Mouse (Mus musculus): ENCODE measurements around the gene Clec9a. TPM values are rescaled to one million over a fixed set of nuclear protein-coding genes. Genes with fewer than 3 reads are reported as not detected.

Clec9a gene
- total and polyA plus RNA-seq, 3 experiments, result not detected

DNA sequence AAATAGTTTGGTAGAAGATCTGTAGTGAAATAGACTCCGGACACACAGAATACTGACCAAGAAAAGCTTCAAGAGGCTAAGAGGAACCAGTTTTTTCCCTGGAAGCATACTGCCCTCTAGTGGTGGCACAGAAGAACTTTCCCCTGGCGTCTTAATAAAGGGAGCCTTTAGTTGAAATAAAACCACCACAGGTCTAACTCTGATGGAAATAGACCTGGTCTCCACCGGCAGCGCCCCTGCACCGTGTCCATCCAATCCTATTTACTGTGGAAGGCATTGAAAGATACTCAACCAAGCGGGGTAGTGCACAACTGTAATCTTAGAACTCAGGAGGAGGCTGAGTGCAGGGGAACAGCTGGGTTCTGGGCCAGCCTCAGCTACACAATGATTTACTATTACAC lies 42.7 kb upstream of the Clec9a start (continued):
- no peak for TF ChIP-seq TBP (IDR thresholded peaks at IDR 0.05; ENCODE audit: low read depth, low read length)
- no peak for TF ChIP-seq ETS1 (IDR thresholded peaks at IDR 0.05; ENCODE audit: low read depth, low read length)
- TF ChIP-seq MXI1 (IDR thresholded peaks at IDR 0.05; ENCODE audit: low read depth, low read length), result no peak
- TF ChIP-seq HCFC1 (IDR thresholded peaks at IDR 0.05; ENCODE audit: low read depth, low read length), result no peak
- no peak for TF ChIP-seq TCF12 (IDR thresholded peaks at IDR 0.05; ENCODE audit: low read depth, low read length)
- TF ChIP-seq ZKSCAN1 (IDR thresholded peaks at IDR 0.05; ENCODE audit: low read depth, low read length), result no peak
- no peak for TF ChIP-seq NRF1 (IDR thresholded peaks at IDR 0.05; ENCODE audit: insufficient read depth, low read depth, low read length, poor library complexity, severe bottlenecking)
- no peak for TF ChIP-seq JUND (IDR thresholded peaks at IDR 0.05; ENCODE audit: low read depth, low read length)
- TF ChIP-seq E2F4 (IDR thresholded peaks at IDR 0.05; ENCODE audit: borderline replicate concordance, low read depth, low read length), result no peak

DNA sequence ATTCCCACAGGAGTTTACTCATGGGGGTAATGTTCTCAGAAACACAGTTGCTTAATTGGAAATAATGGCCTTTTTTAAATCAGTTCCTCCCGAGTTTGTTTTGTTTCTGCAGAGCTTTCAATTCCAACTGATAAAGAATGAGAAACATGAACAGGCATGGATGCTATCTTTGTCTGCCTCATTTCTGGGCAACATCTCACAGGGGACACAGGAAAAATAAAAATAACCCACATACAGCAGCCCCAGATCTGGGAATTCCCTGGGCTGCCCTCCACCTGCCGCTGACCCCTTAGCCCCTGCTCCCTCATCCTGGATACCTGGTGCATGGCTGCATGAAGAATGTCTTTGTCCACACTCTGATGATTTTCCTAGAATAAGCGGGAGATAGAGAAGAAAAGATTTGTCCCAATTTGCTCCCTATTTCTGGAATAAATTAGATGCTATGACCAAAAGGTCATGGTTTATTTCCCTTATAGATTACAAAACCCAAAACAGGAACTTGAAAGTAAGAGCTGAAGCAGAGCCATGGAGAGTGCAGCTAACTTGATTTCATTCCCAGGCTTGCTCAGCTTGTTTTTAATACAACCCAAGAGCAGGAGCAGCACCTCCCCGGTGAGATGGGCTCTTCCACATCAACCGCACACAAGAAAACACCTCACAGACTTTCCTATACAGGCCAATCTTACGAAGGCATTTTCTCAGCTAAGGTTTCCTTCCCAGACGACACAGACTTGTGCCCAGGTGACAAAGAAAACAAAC lies 39.1 kb upstream of the Clec9a start:
- H3K27ac ChIP-seq (ENCODE audit: control insufficient read depth, low read depth, low read length), result no peak overlapping the region
- no peaks in the 10 kb centered on the region for H3K36me3 ChIP-seq (ENCODE audit: control insufficient read depth in 1 of 2, insufficient read depth in 2 of 2, low read length in 2 of 2)
- no peaks in the 10 kb centered on the region for H3K79me2 ChIP-seq (ENCODE audit: control insufficient read depth, insufficient read depth, low read length, poor library complexity)
- peaks cover 0 to 5% of the 10 kb centered on the region in 2 experiments; a peak in 3 of 4 replicates for H3K27me3 ChIP-seq (ENCODE audit: control insufficient read depth in 1 of 2, insufficient read depth in 2 of 2, low read length in 2 of 2)
- H3K9me3 ChIP-seq (replicated peaks; ENCODE audit: insufficient read depth, low read length), result no peaks in the 10 kb centered on the region
- H3K4me3 ChIP-seq (ENCODE audit: control insufficient read depth in 1 of 2, insufficient read depth in 1 of 2, low read depth in 2 of 2, low read length in 2 of 2), result no peak overlapping the region
- DNase-seq (ENCODE audit: low read depth, low spot score), result no peak
- H3K4me1 ChIP-seq (ENCODE audit: control insufficient read depth in 1 of 2, insufficient read depth in 2 of 2, low read length in 2 of 2), result no peaks in the 10 kb centered on the region
- no peak for TF ChIP-seq KAT2A (conservative IDR thresholded peaks at IDR 0.05; ENCODE audit: low read depth, low read length)
- no peak for TF ChIP-seq CHD2 (IDR thresholded peaks at IDR 0.05; ENCODE audit: low read length)
- no peak for TF ChIP-seq GATA1 (IDR thresholded peaks at IDR 0.05; ENCODE audit: low read depth, low read length)
- TF ChIP-seq MYB (IDR thresholded peaks at IDR 0.05; ENCODE audit: low read depth, low read length), result no peak
- TF ChIP-seq ZC3H11A (IDR thresholded peaks at IDR 0.05; ENCODE audit: low read depth, low read length), result no peak
- no peak for TF ChIP-seq NELFE (IDR thresholded peaks at IDR 0.05; ENCODE audit: low read depth, low read length)
- no peak for TF ChIP-seq TCF12 (IDR thresholded peaks at IDR 0.05; ENCODE audit: low read depth, low read length)
- no peak for TF ChIP-seq JUND (IDR thresholded peaks at IDR 0.05; ENCODE audit: low read depth, low read length)
- TF ChIP-seq ZMIZ1 (IDR thresholded peaks at IDR 0.05; ENCODE audit: low read depth, low read length), result no peak
- no peak for TF ChIP-seq SIN3A (IDR thresholded peaks at IDR 0.05; ENCODE audit: low read length)
- no peak for TF ChIP-seq TAL1 (IDR thresholded peaks at IDR 0.05; ENCODE audit: low read length)
- TF ChIP-seq MXI1 (IDR thresholded peaks at IDR 0.05; ENCODE audit: low read depth, low read length), result no peak
- no peak for TF ChIP-seq POLR2AphosphoS5 (IDR thresholded peaks at IDR 0.05; ENCODE audit: borderline replicate concordance, low read depth, low read length)
- no peak for TF ChIP-seq MAX (IDR thresholded peaks at IDR 0.05; ENCODE audit: low read length)
- TF ChIP-seq POLR2A (IDR thresholded peaks at IDR 0.05; ENCODE audit: control insufficient read depth in 1 of 2, insufficient read depth in 1 of 2, low read depth in 1 of 2, low read length in 2 of 2, poor library complexity in 1 of 2), result no peak
- no peak overlapping the region for H3K9ac ChIP-seq (ENCODE audit: control insufficient read depth, low read depth, low read length, poor library complexity, severe bottlenecking)
